Mouse (Mus musculus): ENCODE measurements around the gene Gm12258.
A peak's percentile ranks its signal among the peaks of the same experiment; 100 is the strongest.

Gm12258 gene

GRCm38 (mm10) chr11:58903511-58904409 is 56.8 kb downstream of the Gm12258 start, which contains the start of gene Zfp39:
Gene Zfp39 (minus strand): TSS chr11:58904225.
- peak; percentile 97 to 98 for DNase-seq

- no peak for DNase-seq
Measured at GRCm38 (mm10) chr11:58904410-58904718, 57.4 kb downstream of the Gm12258 start.

GRCm38 (mm10) chr11:58904838-58905237 is 57.9 kb downstream of the Gm12258 start:
- peak; percentile 43 to 52 for DNase-seq
